Mouse (Mus musculus): ENCODE results near the gene Cd109.

Cd109 gene

DNA sequence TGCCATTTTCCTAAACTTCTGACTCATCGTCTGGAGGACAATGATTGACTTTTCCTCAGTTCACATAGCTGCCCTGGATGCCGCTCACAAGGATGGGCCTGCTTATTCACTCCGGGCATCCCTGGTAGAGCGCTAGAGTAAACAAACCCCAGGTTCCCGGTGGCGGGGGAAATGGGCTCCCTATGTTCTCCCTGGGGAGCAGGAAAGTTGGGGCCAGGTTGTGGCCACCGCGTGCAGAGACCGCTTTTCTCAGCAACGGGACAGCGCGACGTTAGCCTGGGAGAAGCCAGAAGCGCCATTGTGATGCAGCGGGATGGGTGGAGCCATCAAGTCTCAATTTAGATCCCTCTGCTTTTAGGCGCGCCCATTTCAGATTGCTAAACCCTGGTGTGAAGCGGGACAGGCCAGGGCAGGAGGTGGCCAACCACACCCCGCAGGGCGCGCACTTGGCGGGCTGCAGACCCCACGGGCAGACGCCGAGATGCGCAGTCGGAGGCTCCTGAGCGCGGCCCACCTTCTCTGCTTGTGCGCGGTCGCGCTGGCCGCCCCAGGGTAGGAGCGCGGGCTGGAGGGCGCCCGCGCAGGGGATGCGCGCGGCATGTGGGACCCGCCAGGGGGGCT lies at the start of gene Cd109:
Cd109 (plus strand) TSS at position 146 of the 621 bp plus-strand sequence.
- in situ Hi-C loops (cut with MboI; ENCODE audit: unreplicated experiment in 2 of 2) = no loop called here

DNA sequence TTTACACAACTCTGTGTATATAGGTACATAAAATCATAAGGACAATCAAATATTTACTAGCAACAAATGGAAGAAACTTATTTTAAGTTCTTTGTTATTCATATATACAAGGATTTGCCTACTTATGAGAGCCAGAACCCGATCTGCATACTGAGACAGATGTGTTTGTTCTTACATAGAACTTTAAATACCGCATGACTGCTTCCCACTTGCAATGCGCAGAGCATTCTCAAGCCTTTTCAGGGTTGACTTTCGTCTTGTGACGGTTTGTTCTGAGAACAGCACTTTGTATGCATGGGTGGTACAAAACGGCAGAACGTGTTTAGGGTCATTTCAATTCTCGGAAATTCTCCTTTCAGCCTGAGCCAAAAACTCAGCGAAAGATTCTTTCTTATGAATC lies 45.4 kb upstream of the Cd109 start:
- in situ Hi-C loops (cut with MboI; ENCODE audit: unreplicated experiment in 2 of 2) = no loop called here

DNA sequence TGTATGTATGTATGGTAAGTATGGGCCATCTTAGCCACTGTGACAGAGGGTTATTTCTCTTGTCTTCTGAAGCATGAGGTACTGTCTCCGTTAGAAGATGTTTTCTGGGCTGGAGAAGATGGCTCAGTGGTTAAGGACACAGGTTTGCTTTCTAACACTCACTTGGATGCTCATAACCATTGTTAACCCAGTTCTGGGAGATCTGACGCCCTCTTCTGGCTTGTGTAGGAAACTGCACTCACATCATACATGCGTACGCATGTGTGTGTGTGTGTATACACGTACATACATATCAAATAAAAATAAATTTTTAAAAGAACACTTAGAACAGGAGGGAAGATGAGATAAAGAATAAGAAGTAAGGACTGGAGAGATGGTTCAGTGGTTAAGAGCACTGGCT lies 38.9 kb upstream of the Cd109 start:
- in situ Hi-C loops (cut with MboI; ENCODE audit: unreplicated experiment in 2 of 2) = no loop called here

DNA sequence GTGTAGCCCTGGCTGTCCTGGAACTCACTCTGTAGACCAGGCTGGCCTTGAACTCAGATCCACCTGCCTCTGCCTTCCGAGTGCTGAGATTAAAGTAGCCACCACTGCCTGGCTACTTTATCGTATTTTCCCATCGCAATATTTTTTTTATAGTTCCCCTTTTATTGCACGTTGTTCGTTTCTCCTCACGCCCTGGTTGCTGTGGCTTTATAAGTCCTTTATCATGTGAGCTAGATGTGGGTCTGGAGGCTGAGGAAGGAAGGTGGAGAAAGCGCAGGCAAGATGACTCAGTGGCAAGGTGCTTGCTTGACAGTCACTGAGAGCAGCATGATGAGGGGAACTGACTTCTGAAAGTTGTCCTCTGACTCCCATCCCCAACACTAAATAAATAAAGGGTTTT lies 36.5 kb upstream of the Cd109 start:
- in situ Hi-C loops (cut with MboI; ENCODE audit: unreplicated experiment in 2 of 2) = no loop called here

DNA sequence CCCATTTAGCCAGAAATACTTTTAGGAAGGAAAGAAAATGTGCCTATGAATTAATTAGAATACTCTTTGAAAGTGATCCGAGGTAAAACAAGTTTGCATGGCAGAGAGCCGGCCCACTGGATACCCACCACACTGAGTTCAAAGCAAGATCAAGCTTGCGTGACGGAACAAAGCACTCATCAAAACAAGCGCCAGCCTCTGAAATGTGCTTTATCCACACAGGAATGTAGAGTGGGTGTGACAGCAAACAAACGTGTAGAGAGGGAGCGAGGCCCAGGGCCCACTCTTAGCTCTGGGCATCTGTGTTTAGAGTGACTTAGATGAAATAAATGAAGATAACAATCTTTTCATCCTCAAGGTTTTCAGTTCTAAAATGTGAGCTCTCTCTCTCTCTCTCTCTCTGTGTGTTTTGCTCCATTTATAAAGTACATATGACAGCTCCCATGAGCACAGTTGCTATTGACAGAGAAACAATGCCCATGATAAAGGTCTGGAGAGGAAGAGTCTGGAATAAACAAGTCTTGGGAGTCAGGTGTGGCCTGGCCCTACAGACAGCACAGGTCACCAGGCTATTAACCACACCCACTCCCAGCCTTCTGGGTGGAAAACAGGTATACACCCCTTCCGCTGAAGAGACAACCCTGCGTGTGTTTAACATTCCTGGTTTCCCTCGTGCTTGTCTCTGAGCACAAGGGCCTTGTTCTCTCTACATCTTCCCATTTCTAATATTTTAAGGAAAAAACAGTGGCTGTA lies 35.5 kb upstream of the Cd109 start:
- in situ Hi-C loops (cut with MboI; ENCODE audit: unreplicated experiment in 2 of 2) = no loop called here

DNA sequence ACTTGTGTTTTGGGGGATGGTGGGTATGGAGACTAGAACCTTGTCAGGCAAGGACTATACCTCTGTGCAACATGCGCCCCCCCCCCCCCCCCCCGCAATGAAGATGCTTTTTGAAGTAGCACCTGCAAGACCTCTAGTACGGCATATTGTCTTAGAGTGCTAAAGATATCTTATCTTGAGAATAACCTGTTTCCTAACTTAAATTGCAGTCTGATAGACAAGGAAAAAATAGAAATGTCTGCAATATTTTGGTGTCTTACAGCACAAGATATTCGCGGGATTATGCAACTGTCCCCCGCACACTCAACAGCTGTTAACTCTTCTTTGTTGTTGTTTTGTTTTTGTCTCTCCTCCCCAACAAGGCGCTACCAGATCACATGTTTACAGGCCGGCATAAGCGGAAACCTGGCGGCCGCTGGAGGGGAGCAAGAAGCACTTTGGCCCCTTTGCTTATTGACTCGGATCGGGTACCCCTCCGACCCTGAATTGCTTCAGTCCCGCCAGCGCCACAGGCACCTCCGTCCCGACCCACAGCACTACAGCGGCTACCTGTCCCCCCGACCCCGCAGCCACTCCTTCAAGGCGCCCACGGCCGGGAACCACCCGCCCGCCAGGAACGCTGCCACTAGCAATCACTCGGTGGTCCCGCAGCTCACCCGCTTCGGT lies 28.0 kb upstream of the Cd109 start:
- in situ Hi-C loops (cut with MboI; ENCODE audit: unreplicated experiment in 2 of 2) = loop anchor here in 1 of 2 experiments (5.0 kb wide), 1 partner anchor 105 kb away; no protein-coding TSS in a partner anchor

DNA sequence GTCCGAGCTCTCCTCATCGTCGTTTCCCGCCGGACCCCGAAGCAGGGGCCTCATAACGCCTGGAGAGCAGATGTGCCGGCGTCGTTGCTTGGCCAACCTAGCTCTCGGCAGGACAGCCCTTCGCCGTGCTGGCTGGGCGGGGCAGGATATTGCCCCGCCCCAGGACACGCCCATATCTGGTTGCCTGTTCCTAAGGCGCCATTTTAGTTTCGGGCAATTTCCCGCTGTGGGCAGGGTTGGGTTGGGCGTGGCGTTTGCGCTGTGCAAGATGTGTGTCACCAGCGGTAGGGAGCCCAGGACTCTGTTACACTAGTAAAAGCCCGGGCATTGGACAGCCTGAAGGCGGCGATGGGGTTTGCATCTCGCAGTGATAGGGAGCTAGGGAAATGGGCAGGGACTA lies 27.4 kb upstream of the Cd109 start, which contains the start of gene Slc17a5:
Slc17a5 (minus strand) TSS at position 128 of the 400 bp plus-strand sequence.
- in situ Hi-C loops (cut with MboI; ENCODE audit: unreplicated experiment in 2 of 2) = loop anchor here in 1 of 2 experiments (5.0 kb wide), 1 partner anchor 106 kb away; no protein-coding TSS in a partner anchor

DNA sequence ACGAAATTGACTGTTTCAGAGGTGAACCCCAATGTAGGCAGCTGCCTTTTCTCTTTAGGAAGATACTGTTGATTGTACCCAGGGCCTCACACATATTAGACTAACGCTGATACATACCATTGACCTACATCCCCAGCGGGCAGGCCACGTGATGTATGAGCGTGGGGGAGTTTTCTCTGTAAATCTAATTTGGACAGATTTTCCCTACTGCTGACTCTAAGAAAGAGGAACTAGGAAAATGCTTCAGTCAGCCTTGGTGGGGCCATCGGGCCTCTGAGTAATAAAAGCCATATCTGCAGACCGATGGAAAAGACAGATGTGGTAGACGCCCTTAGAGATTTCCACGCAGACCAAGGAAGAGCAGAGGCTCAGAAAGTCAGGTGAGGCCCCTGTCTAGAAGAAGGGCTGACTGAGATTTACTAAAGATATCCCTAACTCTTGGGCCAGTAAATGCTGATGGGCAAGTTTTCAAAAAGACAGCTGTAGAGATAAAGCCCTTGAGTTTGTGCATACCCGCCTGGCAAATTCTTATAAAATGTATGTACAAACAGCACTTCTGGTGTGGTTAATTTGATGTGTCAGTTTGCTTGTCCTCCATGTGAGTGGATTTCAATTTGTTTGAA lies 26.8 kb upstream of the Cd109 start:
- in situ Hi-C loops (cut with MboI; ENCODE audit: unreplicated experiment in 2 of 2) = loop anchor here in 1 of 2 experiments (5.0 kb wide), 1 partner anchor 106 kb away; no protein-coding TSS in a partner anchor

DNA sequence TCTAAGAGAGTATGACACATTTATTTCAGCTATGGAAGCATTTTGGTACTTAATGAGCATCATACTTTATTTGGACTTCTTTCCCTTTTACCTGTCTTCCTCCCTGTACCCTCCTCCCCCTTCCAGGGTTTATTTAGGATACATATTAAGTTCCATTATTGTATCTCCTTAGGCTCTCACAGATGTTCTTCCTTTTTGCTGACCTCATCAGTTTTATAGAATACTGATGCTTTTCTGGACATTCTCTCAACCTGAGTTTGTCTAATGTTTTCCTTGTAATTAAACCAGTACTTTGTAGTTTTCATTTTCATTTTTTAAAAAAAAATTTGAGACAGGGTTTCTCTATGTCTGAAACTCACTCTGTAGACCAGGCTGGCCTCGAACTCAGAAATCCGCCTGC lies 24.9 kb upstream of the Cd109 start:
- in situ Hi-C loops (cut with MboI; ENCODE audit: unreplicated experiment in 2 of 2) = loop anchor here (5.0 to 10.0 kb wide), 3 partner anchors 52 to 1134 kb away; no protein-coding TSS in a partner anchor

DNA sequence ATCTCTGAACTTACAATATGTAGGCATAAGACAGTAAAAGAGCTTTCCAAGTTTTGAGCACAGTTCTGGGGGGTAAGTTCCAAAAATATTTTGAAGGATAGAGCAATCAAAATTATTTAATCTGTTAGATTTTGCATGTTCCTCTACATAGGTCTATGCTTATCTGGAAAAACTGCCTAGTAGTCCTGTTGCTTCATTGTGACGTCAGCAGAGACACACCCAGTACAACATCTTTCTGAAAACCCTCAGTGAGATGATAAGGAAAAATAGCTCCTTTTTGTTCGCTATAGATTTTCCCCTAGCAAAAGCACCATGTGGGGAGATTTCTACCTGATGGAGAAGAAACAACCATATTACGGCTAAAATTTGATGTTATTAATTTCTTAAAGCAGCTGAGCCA lies 20.1 kb upstream of the Cd109 start:
- in situ Hi-C loops (cut with MboI; ENCODE audit: unreplicated experiment in 2 of 2) = loop anchor here (5.0 to 10.0 kb wide), 3 partner anchors 110 to 1130 kb away; no protein-coding TSS in a partner anchor

DNA sequence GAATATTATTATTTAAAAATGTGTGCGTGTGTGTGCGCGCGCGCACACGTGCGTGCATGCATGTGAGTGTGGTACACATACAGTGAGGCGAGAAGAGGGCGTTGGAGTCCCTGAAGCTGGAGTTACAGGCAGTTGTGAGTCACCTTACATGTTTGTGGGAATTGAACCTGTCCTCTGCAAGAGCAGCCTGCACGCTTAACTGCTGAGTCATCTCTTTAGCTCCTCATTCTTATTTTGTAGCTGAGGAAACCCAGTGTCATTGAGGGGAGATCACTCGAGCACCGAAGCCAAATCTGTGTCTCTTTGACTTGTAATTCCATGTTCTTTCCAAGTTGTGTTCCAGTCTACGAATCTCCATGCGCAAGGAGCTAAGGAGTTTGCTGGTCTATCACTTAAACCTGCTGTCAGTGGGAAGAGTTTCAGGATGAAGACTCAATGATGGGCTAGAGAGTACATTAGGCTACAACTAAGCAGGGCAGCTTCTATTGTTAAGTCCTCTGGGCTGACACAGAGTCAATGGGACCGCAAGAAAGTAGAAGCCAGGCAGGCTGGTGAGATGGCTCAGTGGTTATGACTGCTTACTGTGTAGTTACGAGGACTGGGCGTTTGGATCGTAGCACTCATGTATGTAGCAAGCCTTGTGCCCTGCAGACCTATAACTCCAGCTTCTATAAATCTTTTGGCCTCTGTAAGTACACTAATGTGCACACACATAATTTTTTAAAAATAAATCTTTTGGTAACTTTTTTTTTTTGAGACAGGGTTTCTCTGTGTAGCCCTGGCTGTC lies 19.4 kb upstream of the Cd109 start:
- in situ Hi-C loops (cut with MboI; ENCODE audit: unreplicated experiment in 2 of 2) = loop anchor here (5.0 to 10.0 kb wide), 3 partner anchors 109 to 1129 kb away; no protein-coding TSS in a partner anchor

DNA sequence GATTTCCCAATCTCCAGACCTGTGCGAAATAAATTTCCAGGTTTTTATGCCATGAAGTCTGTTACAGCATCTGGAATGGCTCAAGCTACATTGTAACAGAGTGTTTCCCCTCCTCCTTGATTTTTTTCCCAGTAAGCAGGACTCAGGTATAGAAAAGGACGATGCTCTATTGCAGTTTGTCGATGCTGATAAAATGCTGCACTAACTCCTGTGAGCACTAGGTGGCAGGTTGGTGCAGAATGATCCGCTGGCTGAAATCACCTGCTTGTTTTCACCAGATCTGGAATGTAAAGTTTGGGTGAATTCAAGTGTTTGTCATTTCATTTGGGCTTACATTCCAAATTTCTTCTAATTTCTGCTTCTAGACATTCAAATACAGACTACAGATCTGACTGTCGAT lies 18.5 kb upstream of the Cd109 start:
- in situ Hi-C loops (cut with MboI; ENCODE audit: unreplicated experiment in 2 of 2) = loop anchor here (5.0 to 10.0 kb wide), 3 partner anchors 108 to 1128 kb away; no protein-coding TSS in a partner anchor

DNA sequence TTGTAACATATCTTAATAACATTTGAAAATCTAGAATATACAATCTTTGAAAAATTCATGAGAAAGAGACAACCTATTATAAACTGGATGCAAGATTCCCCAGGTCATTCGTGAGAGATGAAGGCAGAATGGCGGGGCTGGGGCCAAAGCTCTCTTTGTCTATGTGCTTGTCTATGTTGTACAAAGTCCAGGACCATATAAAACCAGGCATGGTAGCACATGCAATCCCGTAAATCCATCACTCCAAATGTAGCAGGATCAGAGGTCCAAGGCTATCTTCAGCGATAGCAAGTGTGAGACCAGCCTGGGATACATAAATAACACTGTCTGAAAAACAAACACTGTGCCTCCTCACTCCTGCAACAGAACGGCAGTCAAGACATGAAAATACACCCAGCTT lies 15.4 kb upstream of the Cd109 start:
- in situ Hi-C loops (cut with MboI; ENCODE audit: unreplicated experiment in 2 of 2) = loop anchor here (5.0 to 10.0 kb wide), 4 partner anchors 95 to 1125 kb away; no protein-coding TSS in a partner anchor

DNA sequence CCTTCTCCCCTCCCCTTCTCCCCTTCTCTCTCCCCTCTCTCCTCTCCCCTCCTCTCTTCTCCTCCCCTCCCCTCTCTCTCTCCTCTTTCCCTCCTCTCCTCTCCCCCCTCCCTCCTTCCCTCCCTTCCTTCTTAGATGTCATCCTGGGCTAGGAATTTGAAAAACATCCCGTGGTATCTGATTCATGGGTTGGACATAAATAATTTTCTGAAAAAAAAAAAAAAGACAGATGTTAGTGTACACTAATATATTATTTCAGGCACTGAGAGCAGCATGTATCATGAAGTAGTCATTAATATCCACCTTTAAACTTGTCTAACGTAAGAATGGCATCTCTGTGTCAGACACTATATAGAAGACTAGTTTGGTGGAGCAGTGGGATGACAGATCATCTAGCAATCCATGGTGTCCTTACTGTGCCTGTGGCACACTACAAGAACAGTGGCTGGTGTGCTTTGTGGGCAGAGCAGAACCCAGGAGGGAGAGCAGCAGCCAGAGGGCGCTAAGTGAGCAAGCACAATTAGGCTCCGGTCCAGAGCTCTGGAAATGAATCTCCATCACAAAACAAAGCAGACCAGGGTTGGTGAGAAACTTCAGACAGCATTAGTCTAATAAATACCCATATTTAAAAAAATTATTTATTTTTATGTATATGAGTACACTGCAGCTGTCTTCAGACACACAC lies 14.2 kb upstream of the Cd109 start:
- in situ Hi-C loops (cut with MboI; ENCODE audit: unreplicated experiment in 2 of 2) = loop anchor here in 1 of 2 experiments (10.0 kb wide), 1 partner anchor 94 kb away; no protein-coding TSS in a partner anchor

DNA sequence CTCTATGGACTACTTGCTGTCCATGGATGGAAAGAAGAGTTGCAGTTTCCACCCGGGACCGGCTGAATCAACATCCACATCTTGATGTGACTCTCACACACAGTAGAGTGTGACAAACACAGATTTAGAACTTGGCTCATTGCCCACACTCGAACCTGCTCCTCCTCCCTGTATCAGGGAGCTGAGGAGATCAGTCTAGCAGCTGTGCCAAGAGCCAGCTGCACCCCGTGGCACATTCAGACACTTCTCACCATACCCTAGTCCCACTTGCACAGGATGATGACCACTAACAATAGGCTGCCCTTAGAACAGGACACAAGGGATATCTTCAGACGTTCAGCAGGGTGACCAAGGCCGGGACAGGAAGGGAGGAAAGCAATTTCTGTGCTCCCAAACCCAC lies 1.1 kb upstream of the Cd109 start:
- in situ Hi-C loops (cut with MboI; ENCODE audit: unreplicated experiment in 2 of 2) = no loop called here

DNA sequence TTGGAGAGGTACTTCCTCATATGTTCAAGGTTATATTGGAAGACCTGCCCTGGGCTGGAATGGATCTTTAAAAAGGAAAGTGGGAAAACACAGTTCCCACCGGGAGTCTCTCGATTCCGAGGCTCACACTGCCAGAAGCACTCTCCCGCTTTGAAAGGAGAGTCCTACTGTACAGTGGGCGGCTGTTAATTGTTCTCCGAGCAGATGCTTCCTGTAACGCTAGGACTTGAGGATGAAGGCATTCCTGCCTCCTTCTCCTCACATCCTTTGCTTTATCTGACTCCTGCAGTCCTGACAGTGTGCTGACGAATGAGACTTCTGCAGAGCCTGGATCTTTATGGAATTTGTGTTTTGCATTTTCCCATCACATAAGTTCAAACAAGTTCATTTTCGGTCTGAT lies 3.9 kb downstream of the Cd109 start:
- in situ Hi-C loops (cut with MboI; ENCODE audit: unreplicated experiment in 2 of 2) = no loop called here

DNA sequence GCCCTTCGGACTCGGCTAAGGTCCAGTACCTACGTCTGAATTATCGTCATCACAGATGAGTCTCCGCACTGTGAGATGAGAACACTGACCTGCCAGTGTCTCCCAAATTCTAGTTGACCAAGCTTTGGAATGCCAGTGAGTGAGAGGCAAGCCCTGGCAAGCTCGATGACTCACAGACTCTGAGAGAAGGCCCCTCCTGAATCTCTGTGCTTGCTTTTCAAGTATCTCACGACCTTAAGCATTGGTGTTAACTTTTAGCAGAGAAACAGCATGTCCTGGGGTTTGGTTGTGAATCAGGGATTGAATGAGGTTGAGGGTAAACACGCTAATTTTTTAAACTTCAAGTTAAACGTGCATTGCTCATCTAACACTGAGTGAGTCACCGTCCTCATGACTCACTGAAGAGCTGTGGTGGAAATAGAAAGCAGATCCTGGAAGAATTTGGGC lies 8.0 kb downstream of the Cd109 start:
- in situ Hi-C loops (cut with MboI; ENCODE audit: unreplicated experiment in 2 of 2) = no loop called here

DNA sequence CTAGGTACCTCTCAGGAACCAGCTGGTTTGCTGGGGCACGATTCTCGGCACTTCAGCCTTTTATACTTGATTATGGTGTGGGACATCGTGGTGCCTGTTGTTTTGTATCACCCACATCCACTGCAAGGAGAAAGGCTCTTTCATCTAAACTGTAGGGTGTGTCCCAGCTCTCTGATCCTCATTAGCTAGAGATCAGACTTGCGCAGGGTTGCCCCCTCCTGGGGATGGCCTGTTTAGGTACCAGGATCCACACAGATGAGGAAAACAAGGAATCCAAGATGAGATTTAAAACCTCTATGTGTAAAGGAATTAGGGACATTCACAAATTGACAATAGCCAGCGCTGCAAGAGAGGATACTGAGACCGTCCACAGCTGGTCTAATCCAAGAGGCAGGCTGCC lies 14.6 kb downstream of the Cd109 start:
- in situ Hi-C loops (cut with MboI; ENCODE audit: unreplicated experiment in 2 of 2) = no loop called here

Data from v-Abl transformed pro-B cells (cell line).